8 mouse cellular contexts compared by ENCODE assay signal in genomic region chr6:71823085-71823484, GRCm38 (mm10). TPM values are rescaled to one million over a fixed set of nuclear protein-coding genes. Genes with fewer than 3 reads are reported as not detected.
DNase-seq lines count a peak whose midpoint lies in the region; ATAC-seq and TF ChIP-seq lines count a peak whose summit lies in the region.

No protein-coding gene starts in this region.

- no peak overlapping the region for H3K27ac ChIP-seq in lung, embryonic 15.5 days
- H3K27ac ChIP-seq in forebrain, embryonic 11.5 days (ENCODE audit: low read depth, low read length) = no peak overlapping the region
- H3K27ac ChIP-seq in olfactory bulb, adult 2 months (ENCODE audit: insufficient read depth, low read depth, low read length) = no peak overlapping the region

- H3K4me1 ChIP-seq in lung, embryonic 15.5 days = peaks cover 13% of the 10 kb centered on the region
- no peaks in the 10 kb centered on the region for H3K4me1 ChIP-seq in forebrain, embryonic 11.5 days (replicated peaks; ENCODE audit: control insufficient read depth, insufficient read depth, low read length)
- H3K4me1 ChIP-seq in olfactory bulb, adult 2 months (ENCODE audit: control insufficient read depth, insufficient read depth, low read length) = no peaks in the 10 kb centered on the region

- no peak for TF ChIP-seq CTCF in olfactory bulb, adult 2 months (IDR thresholded peaks at IDR 0.05; ENCODE audit: insufficient read depth, low read depth, low read length)

- H3K9ac ChIP-seq in lung, embryonic 15.5 days = peak overlapping the region; percentile 54
- H3K9ac ChIP-seq in forebrain, embryonic 11.5 days (ENCODE audit: low read length) = peak overlapping the region; percentile 58

- no peak for DNase-seq in lung, adult 18-20 months
- no peak for DNase-seq in forebrain, embryonic 11.5 days (ENCODE audit: low spot score)
- peak; percentile 44 for DNase-seq in liver
- no peak for DNase-seq in Muller cell, postnatal 12 days (ENCODE audit: inconsistent ontology term)
- no peak for DNase-seq in left cerebral cortex, adult 18-20 months (ENCODE audit: low spot score in 2 of 2)
- DNase-seq in left cerebral cortex, adult 11 months (ENCODE audit: low spot score) = no peak

- H3K4me2 ChIP-seq in lung, embryonic 15.5 days = peak overlapping the region; percentile 62
- peak overlapping the region; percentile 75 for H3K4me2 ChIP-seq in forebrain, embryonic 11.5 days (ENCODE audit: low read depth, low read length, severe bottlenecking)

- peaks cover 6% of the 10 kb centered on the region for H3K36me3 ChIP-seq in lung, embryonic 15.5 days
- no peaks in the 10 kb centered on the region; the same call in 1 of the 2 replicates for H3K36me3 ChIP-seq in forebrain, embryonic 11.5 days (ENCODE audit: control insufficient read depth, insufficient read depth, low read length)

- WGBS in lung, embryonic 15.5 days = 1% methylated on average over 7 of the region's 7 CpGs
- 2% methylated on average over 7 of the region's 7 CpGs for WGBS in forebrain, embryonic 11.5 days
- 3% methylated on average over 7 of the region's 7 CpGs for WGBS in olfactory bulb, adult 2 months

- H3K27me3 ChIP-seq in lung, embryonic 15.5 days = 0 out of 2 replicates have a peak, but pooled peaks cover 2% of the 10 kb centered on the region
- H3K27me3 ChIP-seq in forebrain, embryonic 11.5 days (ENCODE audit: control insufficient read depth, insufficient read depth, low read length) = no peaks in the 10 kb centered on the region; the same call in 1 of the 2 replicates

- TF ChIP-seq POLR2A in olfactory bulb, adult 2 months (IDR thresholded peaks at IDR 0.05; ENCODE audit: insufficient read depth, low read depth, low read length) = no peak

- H3K4me3 ChIP-seq in lung, embryonic 15.5 days = peak overlapping the region; percentile 68
- peak overlapping the region; percentile 58 for H3K4me3 ChIP-seq in forebrain, embryonic 11.5 days (ENCODE audit: low read depth, low read length)
- H3K4me3 ChIP-seq in olfactory bulb, adult 2 months (ENCODE audit: insufficient read depth, low read depth, low read length) = peak overlapping the region; percentile 94

- H3K9me3 ChIP-seq in lung, embryonic 15.5 days = no peaks in the 10 kb centered on the region
- no peaks in the 10 kb centered on the region for H3K9me3 ChIP-seq in forebrain, embryonic 11.5 days (ENCODE audit: control insufficient read depth, low read length)

- peak; percentile 37; the same call in 1 of the 2 replicates for ATAC-seq in lung, embryonic 15.5 days (ENCODE audit: borderline replicate concordance, extremely low read depth, low FRiP score, low TSS enrichment)
- ATAC-seq in forebrain, embryonic 11.5 days (replicated peaks; ENCODE audit: low FRiP score) = peak; percentile 40; the same call in 1 of the 2 replicates

RNA-seq across cellular contexts. Expression of gene Mrpl35, which starts 3.7 kb away (rescaled TPM):
- polyA plus RNA-seq in lung, embryonic 15.5 days (2015; fragmentation: Nextera tagmentation; extraction: Ambion mirVana) = 59.0 and 59.3 TPM in 2 replicates
- polyA plus RNA-seq in forebrain, embryonic 11.5 days (2014; fragmentation: Nextera tagmentation; extraction: Ambion mirVana) = 56.5 and 59.4 TPM in 2 replicates
- not detected in 2 replicates for polyA plus RNA-seq in olfactory bulb, adult 2 months (2012; ENCODE audit: insufficient read depth, insufficient read length, low replicate concordance, missing spikeins)
- total RNA-seq in left cerebral cortex, adult 18-20 months (2021) = 10 to 100 TPM; 30.9 to 34.0 TPM

RNA-seq across cellular contexts. Expression of gene Immt, which starts 8.0 kb away (rescaled TPM):
- 185 and 188 TPM in 2 replicates for polyA plus RNA-seq in lung, embryonic 15.5 days (2015; fragmentation: Nextera tagmentation; extraction: Ambion mirVana)
- 201 and 211 TPM in 2 replicates for polyA plus RNA-seq in forebrain, embryonic 11.5 days (2014; fragmentation: Nextera tagmentation; extraction: Ambion mirVana)
- not detected in 2 replicates for polyA plus RNA-seq in olfactory bulb, adult 2 months (2012; ENCODE audit: insufficient read depth, insufficient read length, low replicate concordance, missing spikeins)
- total RNA-seq in left cerebral cortex, adult 18-20 months (2021) = 100 to 1,000 TPM; 144 to 145 TPM
